Mouse (Mus musculus): ENCODE data around the gene Cdkn2d. TPM values are rescaled to one million over a fixed set of nuclear protein-coding genes. Genes with fewer than 3 reads are reported as not detected.
"Not testable (repeated sequence)": the region's sequence is repeated elsewhere in the genome, so short reads cannot be mapped to it uniquely, and the experiment has no call there.

Gene Cdkn2d
- polyA plus RNA-seq, 1 experiment from 2014 or later, result 56.2 TPM

GRCm38 (mm10) chr9:21315421-21315820, 24.2 kb upstream of the Cdkn2d start:
- no peaks in the 10 kb centered on the region for H3K9me3 ChIP-seq
- H3K36me3 ChIP-seq, result no peaks in the 10 kb centered on the region
- ATAC-seq (ENCODE audit: insufficient number of reproducible peaks, insufficient read depth, low FRiP score, low TSS enrichment, low read depth), result no peak
- no peak overlapping the region for H3K4me3 ChIP-seq
- WGBS, result 48% methylated on average over 5 of the region's 5 CpGs
- no peak overlapping the region for H3K4me2 ChIP-seq
- H3K27me3 ChIP-seq, result peaks cover 19% of the 10 kb centered on the region
- no peak overlapping the region for H3K9ac ChIP-seq
- 0 out of 2 replicates have a peak, but pooled peaks cover 7% of the 10 kb centered on the region for H3K4me1 ChIP-seq
- H3K27ac ChIP-seq, result 0 out of 2 replicates have a peak overlapping the region, but pooled peaks have one; percentile 24

GRCm38 (mm10) chr9:21314367-21315140, 23.3 kb upstream of the Cdkn2d start:
- H3K36me3 ChIP-seq, result no peaks in the 10 kb centered on the region
- H3K4me3 ChIP-seq, result no peak overlapping the region
- 0 out of 2 replicates have a peak, but pooled peaks cover 4% of the 10 kb centered on the region for H3K4me1 ChIP-seq
- H3K4me2 ChIP-seq, result no peak overlapping the region
- H3K9ac ChIP-seq, result no peak overlapping the region
- H3K27me3 ChIP-seq, result peaks cover 19% of the 10 kb centered on the region
- ATAC-seq (ENCODE audit: insufficient number of reproducible peaks, insufficient read depth, low FRiP score, low TSS enrichment, low read depth), result no peak
- H3K9me3 ChIP-seq, result no peaks in the 10 kb centered on the region
- no peak overlapping the region for H3K27ac ChIP-seq
- 79% methylated on average over 9 of the region's 9 CpGs for WGBS

- Histone ChIP-seq H3K27me3 (peaks cover 19% of the 10 kb centered on the region), H3K4me1 (0 out of 2 replicates have a peak, but pooled peaks cover 4% of the 10 kb centered on the region), H3K4me3 (no peak overlapping the region), H3K9me3 (no peaks in the 10 kb centered on the region), H3K27ac (no peak overlapping the region), H3K36me3 (no peaks in the 10 kb centered on the region), H3K9ac (no peak overlapping the region), H3K4me2 (no peak overlapping the region)
- no peak for ATAC-seq (ENCODE audit: insufficient number of reproducible peaks, insufficient read depth, low FRiP score, low TSS enrichment, low read depth)
- WGBS, result 8% methylated on average over 11 of the region's 11 CpGs
Observed at GRCm38 (mm10) chr9:21313394-21313793, 22.2 kb upstream of the Cdkn2d start.

- no peak for ATAC-seq (ENCODE audit: insufficient number of reproducible peaks, insufficient read depth, low FRiP score, low TSS enrichment, low read depth)
- WGBS, result 7% methylated on average over 35 of the region's 35 CpGs
- Histone ChIP-seq H3K9me3 (no peaks in the 10 kb centered on the region), H3K9ac (peak within 1 kb of the TSS; percentile 63), H3K4me2 (peak within 1 kb of the TSS; percentile 50), H3K4me3 (peak within 1 kb of the TSS; percentile 44), H3K36me3 (no peaks in the 10 kb centered on the region), H3K27me3 (peaks cover 19% of the 10 kb centered on the region), H3K4me1 (0 out of 2 replicates have a peak, but pooled peaks cover 4% of the 10 kb centered on the region), H3K27ac (no peak within 1 kb of the TSS)
Observed at GRCm38 (mm10) chr9:21312134-21312533, 20.9 kb upstream of the Cdkn2d start, which contains the start of gene Ap1m2. Ap1m2 (minus strand) TSS chr9:21312337.

- peak overlapping the region; percentile 63 for H3K9ac ChIP-seq
- no peak for ATAC-seq (ENCODE audit: insufficient number of reproducible peaks, insufficient read depth, low FRiP score, low TSS enrichment, low read depth)
- 0 out of 2 replicates have a peak, but pooled peaks cover 4% of the 10 kb centered on the region for H3K4me1 ChIP-seq
- no peaks in the 10 kb centered on the region for H3K9me3 ChIP-seq
- H3K4me2 ChIP-seq, result peak overlapping the region; percentile 50
- H3K27ac ChIP-seq, result no peak overlapping the region
- peak overlapping the region; percentile 44 for H3K4me3 ChIP-seq
- H3K27me3 ChIP-seq, result peaks cover 19% of the 10 kb centered on the region
- WGBS, result 17% methylated on average over 7 of the region's 7 CpGs
- no peaks in the 10 kb centered on the region for H3K36me3 ChIP-seq
Observed at GRCm38 (mm10) chr9:21311695-21312094, 20.5 kb upstream of the Cdkn2d start.

GRCm38 (mm10) chr9:21309150-21309741, 18.0 kb upstream of the Cdkn2d start:
- Histone ChIP-seq H3K9me3 (no peaks in the 10 kb centered on the region), H3K9ac (no peak overlapping the region), H3K27me3 (peaks cover 19% of the 10 kb centered on the region), H3K4me3 (no peak overlapping the region), H3K4me1 (0 out of 2 replicates have a peak, but pooled peaks cover 4% of the 10 kb centered on the region), H3K4me2 (no peak overlapping the region), H3K27ac (no peak overlapping the region), H3K36me3 (no peaks in the 10 kb centered on the region)
- ATAC-seq (ENCODE audit: insufficient number of reproducible peaks, insufficient read depth, low FRiP score, low TSS enrichment, low read depth), result no peak; the same call in 1 of the 2 replicates
- WGBS, result 69% methylated on average over 15 of the region's 15 CpGs

- Histone ChIP-seq H3K27ac (no peak overlapping the region), H3K9me3 (no peaks in the 10 kb centered on the region), H3K4me2 (no peak overlapping the region), H3K36me3 (peaks cover 5% of the 10 kb centered on the region; the same call in 1 of the 2 replicates), H3K4me1 (no peaks in the 10 kb centered on the region), H3K4me3 (no peak overlapping the region), H3K9ac (no peak overlapping the region), H3K27me3 (no peaks in the 10 kb centered on the region)
- ATAC-seq (ENCODE audit: insufficient number of reproducible peaks, insufficient read depth, low FRiP score, low TSS enrichment, low read depth), result no peak
- WGBS, result 80% methylated on average over 7 of the region's 7 CpGs
Observed at GRCm38 (mm10) chr9:21305065-21305464, 13.9 kb upstream of the Cdkn2d start.

GRCm38 (mm10) chr9:21299014-21299413, 7.8 kb upstream of the Cdkn2d start:
- no peaks in the 10 kb centered on the region for H3K27me3 ChIP-seq
- no peak overlapping the region for H3K4me3 ChIP-seq
- H3K27ac ChIP-seq, result no peak overlapping the region
- ATAC-seq (ENCODE audit: insufficient number of reproducible peaks, insufficient read depth, low FRiP score, low TSS enrichment, low read depth), result no peak
- no peaks in the 10 kb centered on the region for H3K9me3 ChIP-seq
- peaks cover 5% of the 10 kb centered on the region; the same call in 1 of the 2 replicates for H3K36me3 ChIP-seq
- no peak overlapping the region for H3K4me2 ChIP-seq
- no peaks in the 10 kb centered on the region for H3K4me1 ChIP-seq
- H3K9ac ChIP-seq, result no peak overlapping the region
- WGBS, result 85% methylated on average over 10 of the region's 10 CpGs

GRCm38 (mm10) chr9:21292271-21292670, 1.1 kb upstream of the Cdkn2d start:
- Histone ChIP-seq H3K9me3 (no peaks in the 10 kb centered on the region), H3K4me3 (no peak overlapping the region), H3K27ac (0 out of 2 replicates have a peak overlapping the region, but pooled peaks have one; percentile 87), H3K4me2 (peak overlapping the region; percentile 78; the same call in 1 of the 2 replicates), H3K36me3 (0 out of 2 replicates have a peak, but pooled peaks cover 6% of the 10 kb centered on the region), H3K27me3 (no peaks in the 10 kb centered on the region), H3K4me1 (peaks cover 22% of the 10 kb centered on the region), H3K9ac (no peak overlapping the region)
- ATAC-seq (ENCODE audit: insufficient number of reproducible peaks, insufficient read depth, low FRiP score, low TSS enrichment, low read depth), result no peak
- 84% methylated on average over 3 of the region's 3 CpGs for WGBS

- not testable (repeated sequence) for H3K9me3 ChIP-seq; H3K36me3 ChIP-seq; ATAC-seq (ENCODE audit: insufficient number of reproducible peaks, insufficient read depth, low FRiP score, low TSS enrichment, low read depth); H3K27me3 ChIP-seq
- H3K27ac ChIP-seq, result peak overlapping the region; percentile 87
- 14% methylated on average over 7 of the region's 7 CpGs for WGBS
- peaks cover 25% of the 10 kb centered on the region for H3K4me1 ChIP-seq
- H3K4me3 ChIP-seq, result peak overlapping the region; percentile 82
- H3K4me2 ChIP-seq, result peak overlapping the region; percentile 78
- H3K9ac ChIP-seq, result peak overlapping the region; percentile 61; the same call in 1 of the 2 replicates
Observed at GRCm38 (mm10) chr9:21291868-21292267, 661 bp upstream of the Cdkn2d start.

- Histone ChIP-seq H3K9ac (peak overlapping the region; percentile 84), H3K9me3 (no peaks in the 10 kb centered on the region), H3K4me3 (peak overlapping the region; percentile 82), H3K36me3 (peaks cover 9% of the 10 kb centered on the region), H3K4me1 (peaks cover 32% of the 10 kb centered on the region), H3K27me3 (no peaks in the 10 kb centered on the region), H3K4me2 (peak overlapping the region; percentile 78), H3K27ac (peak overlapping the region; percentile 72)
- under 1% methylated on average over 20 of the region's 20 CpGs for WGBS
- ATAC-seq (ENCODE audit: insufficient number of reproducible peaks, insufficient read depth, low FRiP score, low TSS enrichment, low read depth), result peak; percentile 1; the same call in 1 of the 2 replicates
Observed at GRCm38 (mm10) chr9:21290589-21290988, 618 bp downstream of the Cdkn2d start.
